Mouse (Mus musculus) heart, embryonic 12.5 days (tissue): ENCODE data around the gene Nup210. TPM values are rescaled to one million over a fixed set of nuclear protein-coding genes. Genes with fewer than 3 reads are reported as not detected.
"Not testable (repeated sequence)": the region's sequence is repeated elsewhere in the genome, so short reads cannot be mapped to it uniquely, and the experiment has no call there.

ENCODE experiments used
- ATAC-seq: fragments of 200-750 bp; cut with Nextera tagmentation; 2 replicates; pipeline ENCODE4 v1.8.0; 2017; ENCODE audit warnings: moderate TSS enrichment, moderate library complexity; ENCODE audit not compliant: insufficient number of reproducible peaks, low FRiP score
- H3K27ac ChIP-seq: fragments of 300-500 bp; sonication (generic); 2 replicates; pipeline ENCODE4 v1.5.1; 2016; ENCODE audit warnings: mild to moderate bottlenecking, moderate library complexity; ENCODE audit not compliant: poor library complexity, severe bottlenecking
- H3K27me3 ChIP-seq: fragments of 300-500 bp; sonication (generic); replicated peaks from 2 replicates; pipeline ENCODE4 v1.6.1; 2016; ENCODE audit warnings: mild to moderate bottlenecking, moderate library complexity
- H3K36me3 ChIP-seq: fragments of 300-500 bp; sonication (generic); 2 replicates; pipeline ENCODE4 v1.6.1; 2016; ENCODE audit warnings: mild to moderate bottlenecking, moderate library complexity
- H3K4me1 ChIP-seq: fragments of 300-500 bp; sonication (generic); replicated peaks from 2 replicates; pipeline ENCODE4 v1.6.1; 2016; ENCODE audit warnings: mild to moderate bottlenecking
- H3K4me2 ChIP-seq: fragments of 300-500 bp; sonication (generic); 2 replicates; pipeline ENCODE4 v1.6.1; 2016; ENCODE audit warnings: mild to moderate bottlenecking, moderate library complexity
- H3K4me3 ChIP-seq: fragments of 300-500 bp; sonication (generic); 2 replicates; pipeline ENCODE4 v1.5.1; 2016; ENCODE audit warnings: mild to moderate bottlenecking
- H3K9ac ChIP-seq: fragments of 300-500 bp; sonication (generic); 2 replicates; pipeline ENCODE4 v1.6.1; 2016; ENCODE audit warnings: mild to moderate bottlenecking, moderate library complexity
- H3K9me3 ChIP-seq: fragments of 300-500 bp; sonication (generic); replicated peaks from 2 replicates; pipeline ENCODE4 v1.6.1; 2016; ENCODE audit warnings: mild to moderate bottlenecking, moderate library complexity
- WGBS: fragments of 180-500 bp; shearing (Covaris S2); methylation state at CpG from one replicate; pipeline ENCODE4 v1.1.7; 2016; 5-methylcytosine and 5-hydroxymethylcytosine counted together
- polyA plus RNA-seq: library from polyadenylated mRNA; unstranded; fragments of >200 nt; fragmentation: Nextera tagmentation; extraction: Ambion mirVana; gene quantifications from 2 replicates; pipeline ENCODE4 v1.2.1, GENCODE M21; 2016

The Nup210 gene
- polyA plus RNA-seq, 1 experiment from 2014 or later, result 11.2 TPM

GRCm38 (mm10) chr6:91139846-91140245 lies 23.2 kb upstream of the Nup210 start:
- 23% methylated on average over 4 of the region's 4 CpGs for WGBS
- Histone ChIP-seq H3K27ac (no peak overlapping the region), H3K9ac (no peak overlapping the region), H3K27me3 (peaks cover 36% of the 10 kb centered on the region), H3K36me3 (no peaks in the 10 kb centered on the region), H3K9me3 (no peaks in the 10 kb centered on the region), H3K4me1 (peaks cover 12% of the 10 kb centered on the region; the same call in 1 of the 2 replicates), H3K4me3 (no peak overlapping the region), H3K4me2 (no peak overlapping the region)
- ATAC-seq, result peak; percentile 82

GRCm38 (mm10) chr6:91137343-91137956 lies 20.8 kb upstream of the Nup210 start:
- Histone ChIP-seq H3K9ac (peak overlapping the region; percentile 39; the same call in 1 of the 2 replicates), H3K27me3 (peaks cover 25% of the 10 kb centered on the region), H3K4me1 (peaks cover 17% of the 10 kb centered on the region; the same call in 1 of the 2 replicates), H3K4me3 (no peak overlapping the region), H3K4me2 (no peak overlapping the region), H3K9me3 (no peaks in the 10 kb centered on the region), H3K27ac (no peak overlapping the region), H3K36me3 (no peaks in the 10 kb centered on the region)
- ATAC-seq, result no peak
- 50% methylated on average over 10 of the region's 10 CpGs for WGBS

GRCm38 (mm10) chr6:91130856-91131255 lies 14.2 kb upstream of the Nup210 start:
- H3K4me3 ChIP-seq, result no peak overlapping the region
- H3K27me3 ChIP-seq, result peaks cover 13% of the 10 kb centered on the region
- 0 out of 2 replicates have a peak, but pooled peaks cover 5% of the 10 kb centered on the region for H3K9me3 ChIP-seq
- no peak overlapping the region for H3K27ac ChIP-seq
- WGBS, result 17% methylated on average over 1 of the region's 1 CpGs
- H3K4me1 ChIP-seq, result 0 out of 2 replicates have a peak, but pooled peaks cover 5% of the 10 kb centered on the region
- H3K36me3 ChIP-seq, result no peaks in the 10 kb centered on the region
- ATAC-seq, result no peak
- H3K4me2 ChIP-seq, result no peak overlapping the region
- H3K9ac ChIP-seq, result no peak overlapping the region

GRCm38 (mm10) chr6:91128996-91129395 lies 12.4 kb upstream of the Nup210 start:
- WGBS, result 46% methylated on average over 4 of the region's 4 CpGs
- Histone ChIP-seq H3K36me3 (no peaks in the 10 kb centered on the region), H3K27ac (no peak overlapping the region), H3K4me3 (no peak overlapping the region), H3K9me3 (0 out of 2 replicates have a peak, but pooled peaks cover 5% of the 10 kb centered on the region), H3K4me2 (no peak overlapping the region), H3K4me1 (peaks cover 21% of the 10 kb centered on the region), H3K9ac (no peak overlapping the region), H3K27me3 (peaks cover 18% of the 10 kb centered on the region; the same call in 1 of the 2 replicates)
- ATAC-seq, result no peak

- Histone ChIP-seq H3K27ac (no peak overlapping the region), H3K4me3 (no peak overlapping the region), H3K27me3 (peaks cover 10% of the 10 kb centered on the region; the same call in 1 of the 2 replicates), H3K4me2 (no peak overlapping the region), H3K36me3 (no peaks in the 10 kb centered on the region), H3K9ac (no peak overlapping the region), H3K9me3 (peaks cover 12% of the 10 kb centered on the region; the same call in 1 of the 2 replicates), H3K4me1 (peaks cover 19% of the 10 kb centered on the region)
- ATAC-seq, result no peak
- 65% methylated on average over 2 of the region's 2 CpGs for WGBS
Observed at GRCm38 (mm10) chr6:91125228-91125585, 8.6 kb upstream of the Nup210 start.

- 21% methylated on average over 7 of the region's 7 CpGs for WGBS
- no peak overlapping the region for H3K4me2 ChIP-seq
Observed at GRCm38 (mm10) chr6:91124286-91125227, 7.9 kb upstream of the Nup210 start.

GRCm38 (mm10) chr6:91123453-91123852 lies 6.8 kb upstream of the Nup210 start:
- Histone ChIP-seq H3K4me2 (no peak overlapping the region), H3K4me3 (no peak overlapping the region), H3K36me3 (no peaks in the 10 kb centered on the region), H3K9ac (no peak overlapping the region; the same call in 1 of the 2 replicates), H3K27ac (no peak overlapping the region), H3K9me3 (peaks cover 7% of the 10 kb centered on the region; the same call in 1 of the 2 replicates), H3K27me3 (peaks cover 13% of the 10 kb centered on the region), H3K4me1 (peaks cover 19% of the 10 kb centered on the region)
- 74% methylated on average over 3 of the region's 3 CpGs for WGBS
- ATAC-seq, result no peak

More at GRCm38 (mm10) chr6:91124286-91125227, 7.9 kb upstream of the Nup210 start:
- Histone ChIP-seq H3K4me1 (peaks cover 19% of the 10 kb centered on the region), H3K4me3 (no peak overlapping the region), H3K27me3 (peaks cover 9% of the 10 kb centered on the region), H3K9me3 (peaks cover 12% of the 10 kb centered on the region; the same call in 1 of the 2 replicates), H3K9ac (no peak overlapping the region), H3K27ac (no peak overlapping the region), H3K36me3 (no peaks in the 10 kb centered on the region)
- no peak for ATAC-seq

- not testable (repeated sequence) for H3K27ac ChIP-seq, H3K36me3 ChIP-seq, H3K4me3 ChIP-seq, H3K9ac ChIP-seq, H3K4me2 ChIP-seq, H3K9me3 ChIP-seq, ATAC-seq
- 94% methylated on average over 7 of the region's 7 CpGs for WGBS
- Histone ChIP-seq H3K27me3 (peaks cover 13% of the 10 kb centered on the region), H3K4me1 (peaks cover 33% of the 10 kb centered on the region)
Observed at GRCm38 (mm10) chr6:91121089-91121488, 4.5 kb upstream of the Nup210 start.

- Histone ChIP-seq H3K27ac (no peak overlapping the region), H3K9ac (no peak overlapping the region), H3K4me2 (no peak overlapping the region), H3K4me3 (no peak overlapping the region), H3K27me3 (peaks cover 15% of the 10 kb centered on the region), H3K4me1 (peaks cover 33% of the 10 kb centered on the region), H3K36me3 (no peaks in the 10 kb centered on the region), H3K9me3 (peaks cover 7% of the 10 kb centered on the region; the same call in 1 of the 2 replicates)
- ATAC-seq, result no peak
- 81% methylated on average over 2 of the region's 2 CpGs for WGBS
Observed at GRCm38 (mm10) chr6:91120206-91120605, 3.6 kb upstream of the Nup210 start.

GRCm38 (mm10) chr6:91118526-91118925 lies 1.9 kb upstream of the Nup210 start:
- Histone ChIP-seq H3K36me3 (no peaks in the 10 kb centered on the region), H3K4me1 (peaks cover 17% of the 10 kb centered on the region), H3K27ac (no peak overlapping the region), H3K9me3 (peaks cover 7% of the 10 kb centered on the region; the same call in 1 of the 2 replicates), H3K27me3 (peaks cover 10% of the 10 kb centered on the region), H3K4me2 (no peak overlapping the region), H3K4me3 (no peak overlapping the region), H3K9ac (no peak overlapping the region)
- ATAC-seq, result no peak

- Histone ChIP-seq H3K4me3 (peak overlapping the region; percentile 76), H3K9me3 (peaks cover 10% of the 10 kb centered on the region; the same call in 1 of the 2 replicates), H3K4me1 (peaks cover 17% of the 10 kb centered on the region), H3K4me2 (peak overlapping the region; percentile 99), H3K36me3 (no peaks in the 10 kb centered on the region), H3K27me3 (peaks cover 10% of the 10 kb centered on the region), H3K27ac (no peak overlapping the region), H3K9ac (peak overlapping the region; percentile 85)
- 6% methylated on average over 9 of the region's 9 CpGs for WGBS
- peak; percentile 13; the same call in 1 of the 2 replicates for ATAC-seq
Observed at GRCm38 (mm10) chr6:91117149-91117548, 520 bp upstream of the Nup210 start.
